Mouse (Mus musculus) ES-E14 (cell line): ENCODE data around the gene Rxra.

Experiments used
- HCFC1 ChIP-seq: IDR thresholded peaks from 2 replicates; pipeline ENCODE4 v1.6.1; 2012; ENCODE audit warnings: low read length, inconsistent platforms, borderline replicate concordance; ENCODE audit not compliant: insufficient read depth
- ZC3H11A ChIP-seq: IDR thresholded peaks from 2 replicates; pipeline ENCODE4 v1.6.1; 2012; ENCODE audit warnings: low read depth, mild to moderate bottlenecking, inconsistent platforms, low read length, borderline replicate concordance

- no peak for TF ChIP-seq ZC3H11A
- no peak for TF ChIP-seq HCFC1
These were observed 109.8 kb downstream of the Rxra start for GRCm38 (mm10) chr2:27785973-27786417.
